Mouse (Mus musculus) 3134 (cell line): Measurements from ENCODE around the gene Trim60.
A peak's percentile ranks its signal among the peaks of the same experiment; 100 is the strongest.
"Not testable (repeated sequence)": the region's sequence is repeated elsewhere in the genome, so short reads cannot be mapped to it uniquely, and the experiment has no call there.

Experiments
- DNase-seq: peaks from one replicate; pipeline ENCODE4 v3.0.0-alpha.2; 2011; ENCODE audit warnings: low spot score; ENCODE audit not compliant: insufficient read length; ENCODE audit errors: extremely low read depth

The Trim60 gene

DNA sequence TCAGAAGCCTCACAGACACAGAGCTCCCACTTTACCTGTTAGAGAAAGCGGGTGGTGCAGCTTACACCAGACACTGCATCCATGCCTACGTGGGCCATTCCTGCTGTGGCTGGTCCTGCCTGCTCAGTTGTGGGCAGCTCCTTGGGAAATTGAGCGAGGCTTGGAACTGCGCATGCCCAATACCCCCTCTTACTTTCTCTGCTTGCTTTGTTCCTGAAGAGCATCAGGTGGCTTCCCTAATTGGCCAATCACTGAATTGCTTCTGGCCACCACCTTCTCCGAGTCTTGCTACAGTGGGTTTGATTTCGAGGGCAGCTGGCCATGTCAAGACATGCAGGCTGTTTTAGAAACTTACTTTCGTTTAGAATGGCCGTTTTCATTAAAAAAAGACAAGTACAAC, at the start of gene Trim60, which contains the start of gene Trim61:
Gene Trim60 (minus strand): TSS at position 162 of the 400 bp plus-strand sequence.
Gene Trim61 (minus strand): TSS at position 101 of the 400 bp plus-strand sequence.
- no peak for DNase-seq

DNA sequence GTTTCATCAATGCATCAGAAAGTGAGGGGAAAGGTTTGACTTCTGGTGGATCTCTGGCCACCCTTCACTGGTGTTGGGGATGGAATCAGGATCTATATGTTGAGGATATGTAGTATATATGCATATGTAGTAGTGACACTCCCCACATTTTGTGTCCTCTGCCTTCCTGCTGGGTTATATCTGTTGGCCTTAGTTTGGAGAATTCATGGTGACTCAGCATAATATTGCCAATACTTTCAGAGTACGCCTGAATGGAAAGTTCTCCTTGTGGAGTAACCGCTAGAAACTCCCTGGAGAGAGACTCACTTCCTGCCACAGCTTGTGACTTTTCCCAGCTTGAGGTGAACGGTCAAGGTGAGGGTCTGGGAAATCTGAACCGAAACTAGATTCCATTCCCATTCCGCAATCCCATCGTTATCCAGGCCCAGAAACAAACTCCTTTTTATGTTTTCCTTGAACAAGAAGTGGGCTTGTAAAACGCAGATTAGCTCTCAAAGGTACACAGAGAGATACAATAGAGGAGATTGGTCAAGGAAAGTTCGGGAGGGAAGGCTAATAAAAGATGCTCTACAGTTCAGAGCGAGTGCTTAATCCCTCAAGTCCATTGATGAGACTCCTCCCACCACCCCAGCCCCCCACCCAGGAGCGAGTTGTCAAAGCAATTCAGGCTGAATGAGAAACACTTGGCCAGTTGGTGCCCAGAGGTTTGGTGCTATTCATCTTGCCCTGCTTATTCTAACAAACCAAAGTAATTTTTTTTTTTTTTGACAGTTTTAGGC, 49.5 kb upstream of the Trim60 start:
- peak; percentile 49 for DNase-seq

DNA sequence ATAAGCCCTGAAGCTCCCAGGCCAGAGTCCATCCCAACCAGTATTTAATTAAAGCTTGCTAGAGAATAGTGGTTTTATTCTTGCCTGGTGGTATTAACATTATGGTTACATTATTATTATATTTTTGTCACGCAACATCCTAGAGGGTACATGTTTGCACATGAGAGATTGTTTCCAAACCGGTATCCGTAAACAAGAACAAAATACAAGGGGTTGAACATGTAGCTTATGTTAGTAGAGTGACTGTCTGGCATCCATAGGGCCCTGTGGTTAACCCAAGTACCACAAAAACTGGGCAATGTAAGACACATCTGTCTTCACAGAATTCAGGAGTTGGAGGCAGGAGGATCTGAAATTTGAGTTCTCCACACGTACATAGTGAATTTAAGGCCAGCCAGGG, 48.6 kb upstream of the Trim60 start:
- peak; percentile 55 for DNase-seq

DNA sequence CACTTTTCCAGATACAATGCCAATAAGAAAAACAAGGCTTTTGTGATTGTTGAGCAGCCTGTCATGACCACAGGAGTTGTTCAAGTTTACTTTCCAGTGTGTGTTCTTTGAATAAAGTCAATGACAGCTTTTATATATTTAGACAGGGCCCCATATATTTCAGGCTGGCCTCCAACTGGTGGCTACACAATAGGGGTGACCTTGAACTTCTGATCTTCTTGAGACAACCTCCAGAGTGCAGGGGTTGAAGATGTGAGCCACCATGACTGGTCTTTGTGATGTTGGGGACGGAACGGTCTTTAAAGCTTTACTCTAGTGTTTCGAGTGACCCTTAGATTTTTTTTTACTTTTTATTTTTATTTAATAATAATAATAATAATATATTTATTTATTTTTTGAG, 47.2 kb upstream of the Trim60 start:
- DNase-seq, result no peak

DNA sequence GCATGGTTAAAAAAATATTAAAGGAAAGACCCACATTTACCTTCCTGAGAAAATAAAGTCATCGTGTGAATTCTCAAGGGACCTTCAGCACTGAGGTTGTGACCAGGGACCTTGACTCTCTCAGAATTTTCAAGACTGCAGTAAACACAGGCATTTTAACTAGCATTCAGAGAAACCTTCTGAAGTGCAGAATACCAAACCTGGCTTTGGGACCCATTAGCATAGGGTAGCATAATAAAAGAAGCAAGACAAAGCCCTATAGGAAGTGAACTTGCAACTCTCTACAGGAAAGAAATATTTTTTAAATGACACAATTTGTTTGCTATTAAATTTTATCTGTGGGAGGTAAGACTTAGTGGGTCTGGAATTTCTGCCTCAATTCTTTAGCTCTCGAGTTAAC, 45.7 kb upstream of the Trim60 start:
- DNase-seq, result no peak

DNA sequence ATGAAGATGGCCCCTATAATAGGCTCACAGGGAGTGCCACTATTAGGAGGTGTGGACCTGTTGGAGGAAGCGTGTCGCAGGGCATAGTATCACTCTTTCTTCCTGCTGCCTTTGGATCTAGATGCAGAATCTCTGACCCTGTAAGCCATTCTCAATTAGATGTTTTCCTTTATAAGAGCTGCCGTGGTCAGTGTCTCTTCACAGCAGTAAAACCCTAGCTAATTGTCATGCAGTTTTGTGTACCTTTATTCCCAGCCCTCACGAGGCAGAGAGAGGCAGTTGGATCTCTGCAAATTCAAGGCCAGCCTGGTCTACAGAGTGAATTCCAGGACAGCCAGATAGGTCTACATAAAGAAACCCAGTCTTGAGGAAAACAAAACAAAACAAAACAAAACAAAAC, 43.8 kb upstream of the Trim60 start:
- no peak for DNase-seq

DNA sequence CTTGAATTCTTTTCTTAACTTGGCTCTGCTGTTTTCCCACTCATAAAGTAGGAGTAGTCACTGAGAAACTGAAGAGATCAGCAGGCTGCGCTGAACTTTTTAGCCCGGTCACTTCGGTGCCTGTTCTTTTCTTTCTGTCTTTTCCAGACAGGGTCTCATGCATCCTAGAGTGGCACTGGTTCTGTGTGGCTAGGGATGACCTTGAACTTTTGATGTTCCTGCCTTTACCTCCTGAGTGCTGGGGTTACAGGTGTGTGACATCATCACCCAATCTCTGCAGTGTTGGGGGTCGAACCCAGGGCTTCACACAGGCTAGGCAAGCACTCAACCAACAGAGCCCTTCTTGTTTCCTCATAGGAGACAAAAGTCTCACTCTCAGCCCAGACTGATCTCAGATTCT, 38.3 kb upstream of the Trim60 start:
- no peak for DNase-seq

DNA sequence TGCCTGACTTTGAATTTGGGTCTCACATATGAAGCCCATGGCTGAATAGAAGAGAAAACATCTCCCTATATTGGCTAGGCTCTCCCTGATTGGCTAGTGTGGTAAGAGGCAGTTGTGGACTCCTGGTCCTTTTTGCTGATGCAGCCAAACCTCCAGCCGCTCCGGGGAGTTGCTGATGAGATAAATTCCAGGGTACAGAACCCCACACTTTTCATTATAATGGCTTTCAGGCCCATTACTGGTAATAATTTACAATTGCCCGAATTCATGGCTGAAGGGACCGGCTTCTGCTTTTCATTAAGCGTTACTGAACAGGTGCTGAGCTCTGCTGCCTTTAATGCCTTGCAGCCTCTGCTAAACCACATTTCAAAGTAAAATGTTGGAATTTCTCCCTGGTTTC, 35.6 kb upstream of the Trim60 start:
- no peak for DNase-seq

DNA sequence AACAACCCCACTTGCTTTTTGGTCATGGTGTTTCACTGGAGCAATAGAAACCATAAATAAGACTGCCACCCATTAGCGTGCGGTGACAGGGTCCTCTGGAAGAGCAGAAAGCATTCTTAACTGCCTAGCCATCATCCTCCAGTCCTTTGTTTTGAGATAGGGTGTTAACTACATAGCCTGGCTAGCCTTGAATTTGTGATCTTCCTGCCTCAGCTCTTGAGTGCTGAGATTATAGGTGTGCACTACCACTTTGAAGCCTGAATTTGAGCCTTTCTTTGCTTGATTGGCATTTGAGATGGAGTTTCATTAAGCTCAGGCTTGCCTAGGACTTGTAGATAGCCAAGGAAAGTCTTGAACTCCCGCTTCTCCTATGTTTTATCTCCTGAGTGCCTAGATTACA, 35.2 kb upstream of the Trim60 start:
- no peak for DNase-seq

DNA sequence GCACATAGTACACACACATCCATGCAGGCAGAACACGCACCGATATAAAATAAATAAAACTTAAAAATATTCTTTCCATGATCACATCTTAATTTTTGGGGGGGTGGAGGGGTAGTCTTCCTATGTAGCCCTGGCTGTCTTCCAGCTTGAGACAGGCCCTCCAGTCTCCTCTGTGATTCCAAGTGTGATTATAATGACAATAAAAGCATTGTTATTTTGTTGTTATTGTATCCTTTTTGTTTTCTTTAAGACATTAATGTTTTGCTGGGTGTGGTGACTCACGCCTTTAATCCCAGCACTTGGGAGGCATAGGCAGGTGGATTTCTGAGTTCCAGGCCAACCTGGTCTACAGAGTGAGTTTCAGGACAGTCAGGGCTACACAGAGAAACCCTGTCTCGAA, 29.4 kb upstream of the Trim60 start:
- DNase-seq, result no peak

DNA sequence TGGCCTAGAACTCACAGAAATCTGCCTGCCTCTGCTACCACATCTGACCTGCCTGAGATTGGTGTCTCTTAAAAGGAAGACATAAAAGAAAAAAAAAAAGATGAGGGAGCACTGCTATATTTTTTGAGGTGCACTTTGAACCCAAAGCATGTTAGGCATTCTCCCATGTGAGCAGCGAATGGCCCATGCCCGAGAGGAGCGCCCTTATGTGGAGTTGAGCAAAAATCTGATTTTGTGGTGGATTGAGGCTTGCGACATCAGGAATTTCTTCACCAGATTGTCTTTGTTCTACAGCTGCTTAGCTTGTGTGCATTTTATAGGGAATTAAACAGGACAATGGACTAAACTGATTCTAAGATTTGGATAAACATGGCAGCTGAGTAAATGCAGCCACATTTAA, 28.8 kb upstream of the Trim60 start:
- no peak for DNase-seq

DNA sequence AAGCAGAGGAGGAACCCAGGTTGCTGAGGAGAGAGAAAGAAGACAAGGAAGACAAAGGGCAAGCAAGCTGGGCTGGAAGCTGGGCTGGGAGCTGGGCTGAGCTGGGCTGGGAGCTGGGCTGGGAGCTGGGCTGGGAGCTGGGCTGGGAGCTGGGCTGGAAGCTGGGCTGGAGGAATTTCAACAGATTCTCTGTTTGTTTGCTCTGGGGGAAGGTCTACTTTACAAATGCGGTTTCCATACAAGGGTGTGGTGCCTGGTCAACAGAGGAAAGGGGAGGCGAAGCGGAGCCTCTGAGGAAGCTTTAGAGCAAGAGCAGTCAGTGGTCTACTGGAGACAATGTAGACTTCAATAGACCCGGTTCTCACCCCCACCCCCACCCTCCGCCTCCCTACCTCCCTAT, 28.2 kb upstream of the Trim60 start:
- no peak for DNase-seq

DNA sequence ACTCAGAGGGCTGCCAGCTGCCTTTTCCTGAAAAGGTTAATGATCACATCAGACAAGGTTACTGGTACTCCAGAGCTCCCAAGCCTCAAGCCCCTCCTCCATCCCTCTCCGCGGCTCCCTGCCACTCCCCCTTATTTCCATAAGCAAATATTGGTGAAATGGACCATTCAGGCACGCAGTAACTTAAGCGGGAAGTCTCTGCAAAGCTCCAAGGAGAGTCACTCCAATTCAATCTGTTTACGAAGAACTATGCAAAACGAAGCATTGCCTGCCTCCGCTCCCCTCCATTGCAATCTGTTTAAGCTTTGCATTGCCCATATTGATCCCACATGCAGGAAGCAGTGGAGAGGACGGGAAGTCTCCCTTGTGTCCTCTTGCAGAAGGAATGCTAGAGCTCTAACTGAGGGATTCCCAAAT, 18.7 kb upstream of the Trim60 start, which contains the start of gene Apela:
Gene Apela (minus strand): TSS at position 220 of the 417 bp plus-strand sequence.
- DNase-seq, result no peak

DNA sequence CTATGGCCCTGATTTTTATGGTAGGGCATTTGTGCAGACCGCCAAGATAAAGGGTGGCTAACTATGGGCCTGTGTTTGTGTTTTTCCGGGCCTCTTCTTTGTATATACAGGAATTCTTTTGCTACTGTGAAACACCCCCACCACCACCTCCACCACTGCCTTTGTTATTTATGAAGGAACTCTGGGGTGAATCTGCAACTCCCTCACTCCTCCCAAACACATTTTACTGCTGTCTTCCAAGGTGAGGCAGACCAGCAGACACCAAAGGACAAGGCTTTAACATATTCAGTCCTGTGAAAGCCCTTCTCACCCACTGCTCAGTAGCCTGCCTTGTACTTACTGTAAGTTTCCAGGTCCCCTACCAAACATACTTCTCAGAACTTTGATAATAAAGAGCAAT, 15.8 kb upstream of the Trim60 start:
- no peak for DNase-seq

DNA sequence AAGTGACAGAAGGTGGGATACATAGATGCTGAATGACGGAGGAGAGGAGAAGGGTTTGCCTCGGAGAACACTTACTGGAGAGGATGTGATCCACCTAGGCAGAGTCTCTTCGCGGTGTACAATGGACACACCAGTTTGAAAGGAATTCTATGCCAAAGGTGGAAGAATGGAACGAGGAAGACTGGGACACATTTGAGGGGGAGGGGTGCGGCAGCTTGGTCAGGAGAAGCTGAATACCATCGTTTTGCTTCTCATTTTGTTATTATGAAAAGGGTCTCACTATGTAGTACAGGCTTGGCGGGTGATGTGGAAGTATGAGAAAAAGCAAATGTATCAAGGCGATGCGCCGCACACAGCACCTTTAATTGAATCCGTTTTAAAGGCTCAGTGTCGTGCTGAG, 14.7 kb upstream of the Trim60 start:
- DNase-seq, result no peak

DNA sequence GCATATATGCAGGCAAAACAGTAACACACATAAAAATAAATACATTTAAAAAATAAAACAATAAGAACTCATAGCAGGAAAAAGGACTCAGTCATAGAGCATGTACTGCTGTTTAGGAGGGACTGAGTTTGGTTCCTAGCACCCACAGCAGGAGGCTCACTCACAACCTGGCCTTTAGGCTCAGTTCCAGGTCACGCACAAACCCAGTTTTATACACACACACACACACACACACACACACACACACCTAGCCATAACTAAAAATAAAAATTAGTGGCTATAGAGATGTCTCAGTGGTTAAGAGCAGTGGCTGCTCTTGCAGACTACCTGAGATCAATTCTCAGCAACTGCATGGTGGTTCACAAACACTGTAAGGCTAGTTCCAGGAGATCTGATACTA, 13.7 kb upstream of the Trim60 start:
- no peak for DNase-seq

DNA sequence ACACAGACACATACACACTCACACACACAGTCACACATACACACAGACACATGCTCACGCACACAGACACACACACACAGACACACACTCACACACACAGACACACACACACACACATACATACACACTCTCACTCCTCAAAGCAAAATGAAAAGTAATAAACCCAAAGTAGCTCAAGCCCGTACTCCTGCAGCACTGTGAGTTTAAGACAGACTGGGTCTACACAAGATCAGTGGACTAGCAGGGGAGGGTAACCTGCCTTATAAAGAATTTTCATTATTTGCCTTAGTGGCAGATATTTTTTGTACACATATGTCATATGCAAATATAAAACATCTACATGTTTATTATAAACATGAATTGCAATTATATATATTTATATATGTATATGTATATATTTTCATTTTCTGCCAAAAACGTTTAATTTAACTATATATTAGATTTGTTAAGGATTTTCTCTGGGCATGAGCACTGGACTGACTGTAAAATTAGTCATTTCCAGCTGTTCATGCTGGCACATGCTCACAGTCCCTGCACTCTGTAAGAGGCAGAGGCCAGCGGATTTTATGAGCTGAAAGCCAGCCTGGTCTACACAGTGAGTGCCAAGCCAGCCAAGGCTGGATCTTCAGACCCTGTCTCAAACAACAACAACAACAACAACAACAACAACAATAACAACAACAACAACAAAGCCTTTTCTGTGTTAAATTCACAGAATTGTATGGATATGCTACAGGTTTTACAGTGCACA, 12.5 kb upstream of the Trim60 start:
- no peak for DNase-seq

DNA sequence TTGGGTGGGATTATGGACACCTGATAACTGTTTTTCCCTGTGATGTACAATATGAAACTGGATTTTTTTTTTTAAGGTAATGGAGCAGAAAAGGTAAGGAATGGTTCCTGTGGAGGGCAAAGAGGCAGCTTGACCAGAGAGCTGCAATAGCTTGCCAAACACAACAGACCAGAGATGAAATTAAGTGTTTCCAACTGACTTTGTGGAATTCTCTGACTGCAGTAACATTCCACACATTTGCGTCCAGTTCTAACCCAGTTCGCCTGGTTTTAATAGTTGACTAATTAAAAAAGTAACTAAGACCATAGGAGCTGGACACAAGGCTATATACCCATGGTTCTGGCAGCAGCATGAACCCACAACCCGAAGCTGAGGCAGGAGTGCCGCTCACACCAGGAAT, 11.4 kb upstream of the Trim60 start:
- DNase-seq, result no peak

DNA sequence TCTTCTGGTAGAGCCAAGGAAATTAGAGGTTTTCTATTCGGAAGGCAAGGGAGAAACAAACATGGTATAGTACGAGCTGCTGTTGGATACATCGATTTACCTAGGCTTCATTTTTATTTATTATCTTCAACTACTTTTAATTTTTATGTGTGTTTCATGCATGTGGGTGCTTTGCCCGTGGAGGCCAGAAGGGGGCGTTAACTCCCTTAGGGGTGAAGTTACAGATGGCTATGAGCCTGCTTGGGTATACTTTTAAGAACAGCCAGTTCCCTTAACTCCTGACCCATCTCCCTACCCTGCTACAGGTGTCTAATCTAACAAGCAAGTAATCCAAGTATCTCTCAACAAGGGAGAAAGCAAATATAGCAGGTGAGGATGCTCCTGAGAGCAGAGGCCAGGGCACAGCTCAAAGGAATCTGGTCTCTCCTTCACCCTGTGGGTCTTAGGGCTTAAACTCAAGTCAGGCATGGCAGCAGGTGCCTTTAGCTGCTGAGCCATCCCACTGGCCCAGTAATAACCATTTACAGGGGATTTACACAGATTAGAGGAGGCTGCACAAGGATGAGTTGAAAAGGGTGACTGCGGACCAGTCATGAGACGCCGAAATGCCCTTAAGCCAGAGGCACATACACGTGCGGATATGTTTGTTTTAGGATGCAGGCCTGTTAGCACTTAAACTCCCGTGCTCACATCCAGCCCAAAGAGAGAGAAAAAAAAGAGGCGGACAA, 10.7 kb upstream of the Trim60 start:
- no peak for DNase-seq

DNA sequence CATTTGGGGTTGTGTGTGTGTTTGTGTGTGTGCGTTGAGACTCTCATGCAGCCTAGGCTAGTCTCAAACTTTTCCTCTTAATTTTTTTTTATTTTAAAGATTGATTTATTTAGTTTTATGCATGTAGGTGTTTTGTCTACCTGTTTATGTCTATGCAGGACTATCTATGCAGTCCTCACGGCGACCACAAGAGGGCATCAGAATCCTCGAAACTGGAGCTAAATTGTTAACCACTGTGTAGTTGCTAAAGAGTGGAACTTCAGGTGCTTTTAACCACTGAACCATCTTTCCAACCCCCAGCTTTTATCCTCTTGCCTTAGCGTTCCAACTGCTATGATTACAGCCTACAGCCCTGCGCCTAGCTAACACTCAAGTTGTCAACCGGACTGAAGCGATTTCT, 4.1 kb upstream of the Trim60 start:
- DNase-seq, result no peak

DNA sequence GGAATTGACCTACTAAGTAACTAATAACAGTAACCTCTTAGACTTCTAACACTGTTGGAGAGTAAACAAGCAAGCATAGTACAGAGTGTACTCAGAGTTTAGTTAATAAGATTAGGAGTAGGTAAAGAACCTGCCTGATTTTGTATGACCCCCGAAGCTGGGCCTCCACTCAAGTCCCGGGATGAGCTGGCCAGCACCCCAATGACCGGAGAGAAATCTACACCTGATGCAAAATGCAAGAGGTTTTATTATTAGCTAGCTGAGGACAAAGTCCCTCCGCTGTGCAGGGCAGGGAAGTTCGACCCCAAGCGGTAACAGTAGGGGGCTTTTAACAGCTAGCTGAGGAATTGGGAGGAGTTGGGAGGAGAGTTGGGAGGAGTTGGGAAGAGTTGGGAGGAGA, 10.8 kb downstream of the Trim60 start:
- DNase-seq, result not testable (repeated sequence)
